Mouse (Mus musculus) MEL (cell line): ENCODE data around the gene Zfp511. TPM values are rescaled to one million over a fixed set of nuclear protein-coding genes. Genes with fewer than 3 reads are reported as not detected.

Source experiments
- DNase-seq: peaks from one replicate; pipeline ENCODE4 v3.0.0; 2011; ENCODE audit warnings: low read depth, low spot score
- H3K27ac ChIP-seq: 2 replicates; pipeline ENCODE4 v1.5.1; 2012; ENCODE audit warnings: low read depth, mild to moderate bottlenecking, control low read depth, low read length, moderate library complexity; ENCODE audit not compliant: control insufficient read depth
- H3K27me3 ChIP-seq, 2 experiments: fragments of 150-350 bp in 1 of 2; sonication (generic) in 1 of 2; 2 replicates each; pipeline ENCODE4 v1.6.1; 2012; ENCODE audit warnings: low read length in 2 of 2, mild to moderate bottlenecking in 2 of 2, improper control_type of control experiment in 1 of 2, moderate library complexity in 1 of 2; ENCODE audit not compliant: insufficient read depth in 2 of 2, control insufficient read depth in 1 of 2
- H3K36me3 ChIP-seq, 2 experiments: 2 replicates each; pipeline ENCODE4 v1.6.1; 2012 to 2014; ENCODE audit warnings: low read length in 2 of 2, improper control_type of control experiment in 1 of 2, inconsistent platforms in 1 of 2, mild to moderate bottlenecking in 1 of 2; ENCODE audit not compliant: insufficient read depth in 2 of 2, control insufficient read depth in 1 of 2
- H3K4me1 ChIP-seq, 2 experiments: fragments of 150-350 bp in 1 of 2; sonication (generic) in 1 of 2; 2 replicates each; pipeline ENCODE4 v1.6.1; 2012; ENCODE audit warnings: low read length in 2 of 2, improper control_type of control experiment in 1 of 2, mild to moderate bottlenecking in 1 of 2; ENCODE audit not compliant: insufficient read depth in 2 of 2, control insufficient read depth in 1 of 2
- H3K4me3 ChIP-seq, 2 experiments: fragments of 150-350 bp in 1 of 2; sonication (generic) in 1 of 2; 2 replicates each; pipeline ENCODE4 v1.5.1; 2012; ENCODE audit warnings: low read depth in 2 of 2, low read length in 2 of 2, mild to moderate bottlenecking in 2 of 2, moderate library complexity in 2 of 2, control low read depth in 1 of 2, improper control_type of control experiment in 1 of 2; ENCODE audit not compliant: control insufficient read depth in 1 of 2, insufficient read depth in 1 of 2
- H3K79me2 ChIP-seq: 2 replicates; pipeline ENCODE4 v1.6.1; 2012; ENCODE audit warnings: mild to moderate bottlenecking, low read length, moderate library complexity; ENCODE audit not compliant: control insufficient read depth, poor library complexity, insufficient read depth
- H3K9ac ChIP-seq: 2 replicates; pipeline ENCODE4 v1.6.1; 2012; ENCODE audit warnings: low read depth, mild to moderate bottlenecking, control low read depth, low read length, moderate library complexity; ENCODE audit not compliant: control insufficient read depth, poor library complexity, severe bottlenecking
- H3K9me3 ChIP-seq: fragments of 150-350 bp; sonication (generic); replicated peaks from 2 replicates; pipeline ENCODE4 v1.6.1; 2012; ENCODE audit warnings: mild to moderate bottlenecking, low read length, improper control_type of control experiment, moderate library complexity; ENCODE audit not compliant: insufficient read depth
- CHD1 ChIP-seq: IDR thresholded peaks from 2 replicates; pipeline ENCODE4 v1.6.1; 2012; ENCODE audit warnings: low read depth, mild to moderate bottlenecking, inconsistent platforms, low read length, improper control_type of control experiment
- CHD2 ChIP-seq: IDR thresholded peaks from 2 replicates; pipeline ENCODE4 v1.6.1; 2011; ENCODE audit warnings: low read length, improper control_type of control experiment
- CTCF ChIP-seq, 3 experiments: IDR thresholded peaks in 2 of 3; conservative IDR thresholded peaks in 1 of 3; 2 replicates each; pipeline ENCODE4 v1.5.1; 2011 to 2012; ENCODE audit warnings: low read length in 3 of 3, low read depth in 2 of 3, mild to moderate bottlenecking in 2 of 3, improper control_type of control experiment in 1 of 3, inconsistent platforms in 1 of 3, mixed read lengths in 1 of 3, moderate library complexity in 1 of 3; ENCODE audit not compliant: control insufficient read depth in 1 of 3, insufficient read depth in 1 of 3, poor library complexity in 1 of 3, severe bottlenecking in 1 of 3
- ELF1 ChIP-seq: IDR thresholded peaks from 2 replicates; pipeline ENCODE4 v1.6.1; 2014; ENCODE audit warnings: low read depth, mild to moderate bottlenecking, inconsistent platforms, low read length, improper control_type of control experiment, moderate library complexity
- GABPA ChIP-seq: IDR thresholded peaks from 2 replicates; pipeline ENCODE4 v1.6.1; 2012; ENCODE audit warnings: low read depth, mild to moderate bottlenecking, inconsistent platforms, low read length, improper control_type of control experiment, moderate library complexity
- MAFK ChIP-seq: IDR thresholded peaks from 2 replicates; pipeline ENCODE4 v1.6.1; 2011; ENCODE audit warnings: low read depth, mild to moderate bottlenecking, low read length, improper control_type of control experiment, borderline replicate concordance
- MAZ ChIP-seq: IDR thresholded peaks from 2 replicates; pipeline ENCODE4 v1.6.1; 2012; ENCODE audit warnings: low read depth, mild to moderate bottlenecking, inconsistent platforms, low read length, improper control_type of control experiment
- MEF2A ChIP-seq: IDR thresholded peaks from 2 replicates; pipeline ENCODE4 v1.6.1; 2014; ENCODE audit warnings: low read depth, mild to moderate bottlenecking, inconsistent platforms, low read length, improper control_type of control experiment; ENCODE audit not compliant: poor library complexity, insufficient replicate concordance, severe bottlenecking; ENCODE audit errors: extremely low read depth
- MXI1 ChIP-seq: IDR thresholded peaks from 2 replicates; pipeline ENCODE4 v1.6.1; 2011; ENCODE audit warnings: mild to moderate bottlenecking, low read depth, low read length, improper control_type of control experiment
- MYB ChIP-seq: IDR thresholded peaks from 2 replicates; pipeline ENCODE4 v1.6.1; 2011; ENCODE audit warnings: mild to moderate bottlenecking, low read depth, low read length, improper control_type of control experiment
- MYC ChIP-seq: IDR thresholded peaks from 2 replicates; pipeline ENCODE4 v1.6.1; 2011; ENCODE audit warnings: low read depth, mild to moderate bottlenecking, low read length, improper control_type of control experiment, moderate library complexity
- NRF1 ChIP-seq: IDR thresholded peaks from 2 replicates; pipeline ENCODE4 v1.6.1; 2014; ENCODE audit warnings: low read depth, mild to moderate bottlenecking, inconsistent platforms, low read length, improper control_type of control experiment, moderate library complexity; ENCODE audit not compliant: poor library complexity, insufficient read depth, severe bottlenecking
- POLR2A ChIP-seq, 2 experiments: IDR thresholded peaks; 2 replicates each; pipeline ENCODE4 v1.6.1; 2011 to 2012; ENCODE audit warnings: low read length in 2 of 2, mild to moderate bottlenecking in 2 of 2, control low read depth in 1 of 2, improper control_type of control experiment in 1 of 2, low read depth in 1 of 2, moderate library complexity in 1 of 2; ENCODE audit not compliant: control insufficient read depth in 1 of 2, insufficient read depth in 1 of 2, poor library complexity in 1 of 2
- POLR2AphosphoS5 ChIP-seq: IDR thresholded peaks from 2 replicates; pipeline ENCODE4 v1.6.1; 2012; ENCODE audit warnings: low read depth, borderline replicate concordance, mild to moderate bottlenecking, inconsistent platforms, low read length, moderate library complexity, mixed read lengths
- RAD21 ChIP-seq: IDR thresholded peaks from 2 replicates; pipeline ENCODE4 v1.6.1; 2011; ENCODE audit warnings: mild to moderate bottlenecking, low read depth, low read length, improper control_type of control experiment
- SMC3 ChIP-seq: IDR thresholded peaks from 2 replicates; pipeline ENCODE4 v1.6.1; 2011; ENCODE audit warnings: low read depth, low read length, improper control_type of control experiment
- TAL1 ChIP-seq: IDR thresholded peaks from 2 replicates; pipeline ENCODE4 v1.6.1; 2012; ENCODE audit warnings: mild to moderate bottlenecking, inconsistent platforms, low read length, moderate library complexity, mixed read lengths
- TCF12 ChIP-seq: IDR thresholded peaks from 2 replicates; pipeline ENCODE4 v1.6.1; 2014; ENCODE audit warnings: low read depth, mild to moderate bottlenecking, inconsistent platforms, low read length, improper control_type of control experiment, moderate library complexity
- ZC3H11A ChIP-seq: IDR thresholded peaks from 2 replicates; pipeline ENCODE4 v1.6.1; 2012; ENCODE audit warnings: low read depth, mild to moderate bottlenecking, inconsistent platforms, low read length, improper control_type of control experiment
- ZKSCAN1 ChIP-seq: IDR thresholded peaks from 2 replicates; pipeline ENCODE4 v1.6.1; 2012; ENCODE audit warnings: low read depth, mild to moderate bottlenecking, inconsistent platforms, low read length, improper control_type of control experiment, moderate library complexity
- polyA plus RNA-seq, 2 experiments: library from polyadenylated mRNA; stranded (reverse) in 1 of 2; unstranded in 1 of 2; fragments of >175 nt in 1 of 2; fragments of >200 nt in 1 of 2; gene quantifications; 2 replicates each; pipeline versions ENCODE4 v1.2.1 to v1.2.4; 2012; ENCODE audit warnings: low replicate concordance in 2 of 2, low read depth in 1 of 2; ENCODE audit not compliant: insufficient read length in 2 of 2, insufficient read depth in 1 of 2, missing spikeins in 1 of 2
- total RNA-seq: library from RNA; depleted of rRNA; stranded (reverse); fragments of 300-350 nt; gene quantifications from 2 replicates; pipeline ENCODE4 v1.2.3, GENCODE M21; 2012

Gene Zfp511
- total and polyA plus RNA-seq, 3 experiments, result 35.6 to 51.5 TPM; not detected in 1

DNA sequence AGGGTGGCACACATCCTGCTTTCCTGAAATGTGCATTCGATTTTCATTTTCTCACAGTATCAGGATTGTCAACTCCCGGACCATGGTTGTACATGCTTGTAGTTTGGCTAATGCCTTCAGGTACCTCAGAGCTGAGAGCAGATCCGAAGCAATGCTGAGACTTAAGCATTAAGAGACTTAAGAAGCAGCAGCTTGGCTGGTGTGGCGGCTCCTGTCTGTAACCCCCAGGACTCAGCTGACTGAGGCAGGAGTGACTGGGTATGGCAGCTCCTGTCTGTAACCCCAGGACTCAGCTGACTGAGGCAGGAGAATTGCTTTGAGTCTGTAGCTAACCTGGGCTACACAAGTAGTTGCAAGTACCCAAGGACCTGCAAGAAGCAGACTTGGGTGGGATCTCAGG lies 9.4 kb downstream of the Zfp511 start:
- H3K36me3 ChIP-seq, result no peaks in the 10 kb centered on the region
- no peaks in the 10 kb centered on the region for H3K27me3 ChIP-seq
- H3K4me1 ChIP-seq, result no peaks in the 10 kb centered on the region
- no peak overlapping the region for H3K4me3 ChIP-seq
- TF ChIP-seq CHD1 (no peak), POLR2AphosphoS5 (no peak), GABPA (no peak), ZC3H11A (no peak), TCF12 (no peak), SMC3 (no peak), MEF2A (no peak), POLR2A (IDR thresholded peaks at IDR 0.05; ENCODE audit: control insufficient read depth in 1 of 2, insufficient read depth in 1 of 2, low read depth in 1 of 2, low read length in 2 of 2, poor library complexity in 1 of 2) (no peak), CTCF (IDR thresholded peaks at IDR 0.05 in 2 of 3, conservative IDR thresholded peaks at IDR 0.05 in 1 of 3; ENCODE audit: control insufficient read depth in 1 of 3, insufficient read depth in 1 of 3, low read depth in 2 of 3, low read length in 3 of 3, poor library complexity in 1 of 3, severe bottlenecking in 1 of 3) (no peak), MYB (no peak), TAL1 (no peak)
- H3K9ac ChIP-seq, result no peak overlapping the region
- no peak overlapping the region for H3K27ac ChIP-seq
- DNase-seq, result no peak
- no peaks in the 10 kb centered on the region for H3K79me2 ChIP-seq
- no peaks in the 10 kb centered on the region for H3K9me3 ChIP-seq

GRCm38 (mm10) chr7:140047811-140048311 lies 11.7 kb downstream of the Zfp511 start:
- Histone ChIP-seq H3K27me3 (peaks cover 2 to 4% of the 10 kb centered on the region in 2 experiments; a peak in 2 of 4 replicates), H3K79me2 (no peaks in the 10 kb centered on the region), H3K36me3 (no peaks in the 10 kb centered on the region), H3K27ac (no peak overlapping the region)
- no peak for DNase-seq
- TF ChIP-seq POLR2A (IDR thresholded peaks at IDR 0.05; ENCODE audit: control insufficient read depth in 1 of 2, insufficient read depth in 1 of 2, low read depth in 1 of 2, low read length in 2 of 2, poor library complexity in 1 of 2) (no peak), MYC (no peak), TAL1 (no peak), MAFK (no peak), ELF1 (no peak), MYB (no peak), RAD21 (no peak), ZKSCAN1 (no peak), CHD2 (no peak), MAZ (no peak), MXI1 (no peak), CTCF (IDR thresholded peaks at IDR 0.05 in 2 of 3, conservative IDR thresholded peaks at IDR 0.05 in 1 of 3; ENCODE audit: control insufficient read depth in 1 of 3, insufficient read depth in 1 of 3, low read depth in 2 of 3, low read length in 3 of 3, poor library complexity in 1 of 3, severe bottlenecking in 1 of 3) (no peak), NRF1 (no peak)
- TF ChIP-seq, all 39 proteins: peak for 0
- Histone ChIP-seq H3K4me3 (no peak overlapping the region), H3K4me1 (no peaks in the 10 kb centered on the region), H3K9me3 (no peaks in the 10 kb centered on the region), H3K9ac (no peak overlapping the region)
